In the genomic region with DNA sequence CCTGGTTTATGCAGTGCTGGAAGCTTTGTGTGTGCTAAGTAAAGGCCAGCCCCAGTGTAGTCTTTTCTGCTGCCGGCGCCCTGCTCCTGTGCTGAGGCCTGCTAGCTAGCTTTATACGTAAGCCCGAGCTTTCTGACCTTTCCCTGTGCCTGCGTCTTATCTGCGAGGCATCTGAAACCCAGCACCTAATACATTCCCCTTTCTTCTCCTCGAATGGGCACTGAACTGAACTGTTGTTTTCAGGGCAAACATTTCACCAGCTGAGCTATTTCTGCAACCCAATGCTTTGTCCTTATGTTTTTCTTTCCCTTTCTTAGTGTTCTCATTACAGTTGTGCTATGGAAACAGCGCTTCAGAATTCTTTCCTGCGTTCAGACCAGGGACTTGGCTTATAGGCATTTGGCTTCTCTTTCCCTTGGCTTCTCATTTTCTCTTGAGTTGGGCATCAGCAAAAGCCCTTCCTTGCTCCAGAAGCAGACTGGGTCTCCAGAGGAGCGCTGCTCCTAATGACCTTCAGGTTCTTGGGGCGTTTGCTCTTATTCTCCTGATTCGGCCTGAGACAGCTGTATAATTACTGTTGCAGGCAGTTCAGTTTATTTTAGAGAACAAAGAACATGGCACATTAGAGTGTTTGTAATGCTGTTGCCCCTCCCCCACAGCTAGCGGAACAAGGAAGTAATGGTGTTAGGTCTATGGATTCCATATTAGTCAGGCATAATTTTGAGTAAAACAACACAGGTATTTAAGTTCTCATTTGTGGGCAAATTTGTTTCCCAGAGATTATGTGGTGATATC, we compare ENCODE assay signal across 8 mouse cellular contexts.
A peak's percentile ranks its signal among the peaks of the same experiment; 100 is the strongest.
DNase-seq lines count a peak whose midpoint lies in the region; ATAC-seq and TF ChIP-seq lines count a peak whose summit lies in the region.

No protein-coding gene starts in this region.

- no peak overlapping the region for H3K4me3 ChIP-seq in thymus, adult 2 months (ENCODE audit: control insufficient read depth, insufficient read depth, low read length)
- no peak overlapping the region for H3K4me3 ChIP-seq in forebrain, embryonic 15.5 days
- H3K4me3 ChIP-seq in midbrain, embryonic 16.5 days (ENCODE audit: low read depth, low read length), result no peak overlapping the region

- H3K27me3 ChIP-seq in thymus, adult 2 months (ENCODE audit: control insufficient read depth, insufficient read depth, low read length), result no peaks in the 10 kb centered on the region
- H3K27me3 ChIP-seq in forebrain, embryonic 15.5 days, result no peaks in the 10 kb centered on the region
- no peaks in the 10 kb centered on the region for H3K27me3 ChIP-seq in midbrain, embryonic 16.5 days (ENCODE audit: control insufficient read depth, insufficient read depth, low read depth, low read length)

- no peak for TF ChIP-seq CTCF in thymus, adult 2 months (IDR thresholded peaks at IDR 0.05; ENCODE audit: borderline replicate concordance, control insufficient read depth, extremely low read depth, insufficient read depth, low read length, poor library complexity)

- peaks cover 46% of the 10 kb centered on the region for H3K4me1 ChIP-seq in thymus, adult 2 months (replicated peaks; ENCODE audit: control insufficient read depth, insufficient read depth, low read length)
- peaks cover 72% of the 10 kb centered on the region for H3K4me1 ChIP-seq in forebrain, embryonic 15.5 days
- peaks cover 55% of the 10 kb centered on the region for H3K4me1 ChIP-seq in midbrain, embryonic 16.5 days (ENCODE audit: control insufficient read depth, insufficient read depth, low read length)

- peak; percentile 65; the same call in 1 of the 2 replicates for ATAC-seq in forebrain, embryonic 15.5 days (replicated peaks)
- ATAC-seq in midbrain, embryonic 16.5 days, result 0 out of 2 replicates have a peak, but pooled peaks have one; percentile 44

- peak overlapping the region; percentile 30; the same call in 1 of the 2 replicates for H3K9ac ChIP-seq in forebrain, embryonic 15.5 days (replicated peaks)
- H3K9ac ChIP-seq in midbrain, embryonic 16.5 days (ENCODE audit: low read depth, low read length), result peak overlapping the region; percentile 44

- no peaks in the 10 kb centered on the region for H3K36me3 ChIP-seq in thymus, adult 2 months (ENCODE audit: control insufficient read depth, insufficient read depth, low read length)
- H3K36me3 ChIP-seq in forebrain, embryonic 15.5 days, result no peaks in the 10 kb centered on the region
- no peaks in the 10 kb centered on the region for H3K36me3 ChIP-seq in midbrain, embryonic 16.5 days (ENCODE audit: control insufficient read depth, insufficient read depth, low read length)

- WGBS in thymus, adult 2 months, result 81% methylated on average over 13 of the region's 13 CpGs
- 10% methylated on average over 13 of the region's 13 CpGs for WGBS in forebrain, embryonic 15.5 days
- 19% methylated on average over 13 of the region's 13 CpGs for WGBS in midbrain, embryonic 16.5 days

- no peak for TF ChIP-seq POLR2A in thymus, adult 2 months (IDR thresholded peaks at IDR 0.05; ENCODE audit: control insufficient read depth, extremely low read depth, insufficient read depth, low read length, poor library complexity)

- H3K4me2 ChIP-seq in forebrain, embryonic 15.5 days (replicated peaks), result peak overlapping the region; percentile 14; the same call in 1 of the 2 replicates
- H3K4me2 ChIP-seq in midbrain, embryonic 16.5 days (ENCODE audit: low read length), result peak overlapping the region; percentile 26; the same call in 1 of the 2 replicates

- no peak overlapping the region for H3K27ac ChIP-seq in thymus, adult 2 months (ENCODE audit: control insufficient read depth, insufficient read depth, low read length)
- peak overlapping the region; percentile 85 for H3K27ac ChIP-seq in forebrain, embryonic 15.5 days (replicated peaks)
- peak overlapping the region; percentile 73 for H3K27ac ChIP-seq in midbrain, embryonic 16.5 days (ENCODE audit: low read length)

- H3K9me3 ChIP-seq in forebrain, embryonic 15.5 days, result no peaks in the 10 kb centered on the region
- no peaks in the 10 kb centered on the region for H3K9me3 ChIP-seq in midbrain, embryonic 16.5 days (replicated peaks; ENCODE audit: control insufficient read depth, low read length, poor library complexity, severe bottlenecking)

- DNase-seq in thymus, postnatal 14 days, result peak; percentile 59
- no peak for DNase-seq in thymus, adult 2 months
- DNase-seq in kidney, postnatal 36 days, result peak; percentile 48 to 50
- no peak for DNase-seq in cerebellum, postnatal 36 days
- DNase-seq in layer of hippocampus, adult 8-10 months (ENCODE audit: low spot score in 2 of 2), result no peak
- no peak for DNase-seq in urinary bladder, adult 2 months (ENCODE audit: low spot score)

Comparison
In these comparisons a context has a peak if more than half of its experiments do, and no peak if none do; other contexts are left out.
1. DNase-seq: peak in thymus, postnatal 14 days (single experiment) and kidney, postnatal 36 days (2 of 2); none in thymus, adult 2 months (single experiment), cerebellum, postnatal 36 days (0 of 2), layer of hippocampus, adult 8-10 months (0 of 2) and urinary bladder, adult 2 months (single experiment).